Mouse (Mus musculus) lung, postnatal 0 days (tissue): ENCODE measurements around the gene Hspb1.

ENCODE experiments used
- CTCF ChIP-seq: IDR thresholded peaks from 2 replicates; pipeline ENCODE4 v1.5.1; 2016; ENCODE audit warnings: antibody characterized with exemption, mild to moderate bottlenecking
- EP300 ChIP-seq: IDR thresholded peaks from 2 replicates; pipeline ENCODE4 v1.6.1; 2016; ENCODE audit warnings: antibody characterized with exemption, mild to moderate bottlenecking, control low read depth

DNA sequence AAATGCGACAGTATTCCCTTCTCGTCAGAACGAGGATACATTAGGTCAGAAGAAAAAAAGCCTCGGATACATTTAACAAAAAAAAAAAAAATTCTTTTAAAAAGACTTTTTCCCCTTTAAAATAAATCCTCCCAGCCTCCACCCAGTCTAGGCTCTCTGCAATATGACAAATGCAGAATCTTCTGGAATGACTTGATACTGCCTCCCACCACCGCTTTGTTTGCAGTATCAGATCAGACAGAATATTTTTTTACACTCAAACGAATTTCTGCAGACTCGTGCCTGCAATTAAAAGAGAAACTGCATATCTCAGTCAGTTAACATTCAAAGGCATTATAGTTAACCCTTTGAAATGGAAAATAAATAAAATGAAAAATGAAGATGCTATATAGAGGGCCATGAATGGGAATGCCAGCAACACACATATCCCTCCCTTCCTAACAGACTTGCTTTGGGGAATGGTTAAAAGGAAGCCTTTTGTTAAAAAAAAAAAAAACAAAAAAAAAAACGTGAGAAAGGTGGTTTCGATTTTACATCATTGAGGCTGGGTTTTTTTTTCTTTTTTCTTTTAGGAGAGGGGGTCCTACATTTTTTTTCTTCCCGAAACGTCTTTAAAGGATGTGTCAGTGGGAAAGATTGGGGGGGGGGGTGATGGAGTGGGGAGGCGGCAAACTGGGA, 45.6 kb downstream of the Hspb1 start:
- no peak for TF ChIP-seq CTCF
- TF ChIP-seq EP300 = no peak
